In genomic region chr5:73274941-73275340, GRCm38 (mm10) we compare ENCODE assay signal across 34 mouse cellular contexts.
"Had no signal": no experiment of that assay in that cellular context is flagged by ENCODE, and none has a peak within 500 bp of the region (broad histone marks: within the 10 kb centered on the region; RNA-seq: fewer than 3 reads in every experiment).

No protein-coding gene starts in this region.

- ATAC-seq: hindbrain, embryonic 16.5 days; hindbrain, postnatal 0 days; inflammation-experienced regulatory T-cells, adult 6 months; intestine, embryonic 15.5 days; intestine, embryonic 16.5 days; intestine, postnatal 0 days had no signal

- H3K27me3 ChIP-seq: heart, embryonic 12.5 days; heart, embryonic 13.5 days; heart, embryonic 15.5 days; hindbrain, embryonic 12.5 days; hindbrain, embryonic 13.5 days; hindbrain, embryonic 15.5 days; intestine, embryonic 15.5 days; kidney, embryonic 15.5 days had no signal

- H3K36me3 ChIP-seq: heart, embryonic 12.5 days; heart, embryonic 13.5 days; heart, embryonic 15.5 days; hindbrain, embryonic 10.5 days; hindbrain, embryonic 12.5 days; hindbrain, embryonic 13.5 days; hindbrain, embryonic 15.5 days; intestine, embryonic 15.5 days; kidney, embryonic 15.5 days had no signal

- H3K4me2 ChIP-seq: heart, embryonic 11.5 days; heart, embryonic 12.5 days; heart, embryonic 13.5 days; heart, embryonic 15.5 days; hindbrain, embryonic 12.5 days; hindbrain, embryonic 13.5 days; hindbrain, embryonic 14.5 days; hindbrain, embryonic 15.5 days; intestine, embryonic 15.5 days; kidney, embryonic 15.5 days had no signal

- H3K4me3 ChIP-seq: heart, embryonic 12.5 days; heart, embryonic 13.5 days; heart, embryonic 15.5 days; hindbrain, embryonic 10.5 days; hindbrain, embryonic 12.5 days; hindbrain, embryonic 13.5 days; hindbrain, embryonic 15.5 days; intestine, embryonic 15.5 days; kidney, embryonic 15.5 days; layer of hippocampus, adult 2 months; left cerebral cortex, adult 2 months had no signal

- H3K9ac ChIP-seq: heart, embryonic 12.5 days; heart, embryonic 13.5 days; heart, embryonic 15.5 days; hindbrain, embryonic 12.5 days; hindbrain, embryonic 13.5 days; hindbrain, embryonic 14.5 days; hindbrain, embryonic 15.5 days; intestine, embryonic 15.5 days; kidney, embryonic 15.5 days had no signal

- H3K27ac ChIP-seq: heart, embryonic 13.5 days; heart, embryonic 15.5 days; hindbrain, embryonic 10.5 days; hindbrain, embryonic 12.5 days; hindbrain, embryonic 13.5 days; hindbrain, embryonic 14.5 days; hindbrain, embryonic 15.5 days; hindbrain, postnatal 0 days; intestine, embryonic 15.5 days; kidney, embryonic 15.5 days; kidney, postnatal 0 days; layer of hippocampus, adult 2 months; left cerebral cortex, adult 2 months had no signal

- H3K9me3 ChIP-seq: heart, embryonic 12.5 days; heart, embryonic 13.5 days; heart, embryonic 15.5 days; hindbrain, embryonic 10.5 days; hindbrain, embryonic 12.5 days; hindbrain, embryonic 13.5 days; hindbrain, embryonic 15.5 days; intestine, embryonic 15.5 days; kidney, embryonic 15.5 days had no signal

- H3K4me1 ChIP-seq: hindbrain, embryonic 13.5 days had no signal

- DNase-seq: heart, postnatal 14 days; heart, postnatal 36 days; heart, postnatal 4 days; kidney, adult 11 months; kidney, adult 18-20 months; kidney, adult 2 months; kidney, adult 8-10 months; kidney, adult 9 months; kidney, postnatal 10 days; kidney, postnatal 14 days; kidney, postnatal 25 days; kidney, postnatal 36 days; kidney, postnatal 4 days; layer of hippocampus, adult 9-11 months; layer of hippocampus, postnatal 36 days had no signal
